Comparison of ENCODE assay signal across 8 mouse cellular contexts in genomic region chr17:70683561-70684167, GRCm38 (mm10).
DNase-seq lines count a peak whose midpoint lies in the region; ATAC-seq and TF ChIP-seq lines count a peak whose summit lies in the region.

No protein-coding gene starts in this region.

- H3K36me3 ChIP-seq in C2C12 (ENCODE audit: control insufficient read depth, insufficient read depth), result no peaks in the 10 kb centered on the region
- no peaks in the 10 kb centered on the region for H3K36me3 ChIP-seq in heart, embryonic 13.5 days
- H3K36me3 ChIP-seq in kidney, postnatal 0 days (ENCODE audit: insufficient read depth, low read length), result no peaks in the 10 kb centered on the region
- no peaks in the 10 kb centered on the region for H3K36me3 ChIP-seq in liver, postnatal 0 days (replicated peaks; ENCODE audit: insufficient read depth, low read length)
- H3K36me3 ChIP-seq in neural tube, embryonic 15.5 days, result no peaks in the 10 kb centered on the region

- ATAC-seq in heart, embryonic 13.5 days (ENCODE audit: extremely low read depth, insufficient number of reproducible peaks, low FRiP score, low TSS enrichment), result no peak; the same call in 1 of the 2 replicates
- no peak; the same call in 1 of the 2 replicates for ATAC-seq in kidney, postnatal 0 days (replicated peaks; ENCODE audit: low FRiP score, low read depth)
- ATAC-seq in liver, postnatal 0 days, result no peak
- ATAC-seq in neural tube, embryonic 15.5 days (ENCODE audit: low FRiP score), result peak; percentile 75

- TF ChIP-seq EP300 in liver, postnatal 0 days (IDR thresholded peaks at IDR 0.05; ENCODE audit: low read depth), result no peak

- H3K4me1 ChIP-seq in heart, embryonic 13.5 days, result peaks cover 6% of the 10 kb centered on the region; the same call in 1 of the 2 replicates
- H3K4me1 ChIP-seq in kidney, postnatal 0 days (replicated peaks; ENCODE audit: insufficient read depth, low read length), result no peaks in the 10 kb centered on the region
- H3K4me1 ChIP-seq in liver, postnatal 0 days (ENCODE audit: insufficient read depth), result no peaks in the 10 kb centered on the region
- peaks cover 3% of the 10 kb centered on the region; the same call in 1 of the 2 replicates for H3K4me1 ChIP-seq in neural tube, embryonic 15.5 days

- TF ChIP-seq CTCF in C2C12 (IDR thresholded peaks at IDR 0.05; ENCODE audit: control insufficient read depth, insufficient read depth, insufficient read length), result peak; percentile 51
- peak; percentile 98 for TF ChIP-seq CTCF in kidney, postnatal 0 days (IDR thresholded peaks at IDR 0.05; ENCODE audit: low read depth)
- TF ChIP-seq CTCF in liver, postnatal 0 days (IDR thresholded peaks at IDR 0.05; ENCODE audit: low read depth), result peak; percentile 88

- no peaks in the 10 kb centered on the region for H3K79me3 ChIP-seq in C2C12 (ENCODE audit: low read depth)

- H3K79me2 ChIP-seq in C2C12 (ENCODE audit: control insufficient read depth, insufficient read depth), result no peaks in the 10 kb centered on the region

- no peaks in the 10 kb centered on the region for H3K27me3 ChIP-seq in C2C12 (ENCODE audit: control insufficient read depth, insufficient read depth, insufficient read length)
- 0 out of 2 replicates have a peak, but pooled peaks cover 3% of the 10 kb centered on the region for H3K27me3 ChIP-seq in heart, embryonic 13.5 days (replicated peaks)
- no peaks in the 10 kb centered on the region for H3K27me3 ChIP-seq in kidney, postnatal 0 days (ENCODE audit: insufficient read depth, low read length)
- no peaks in the 10 kb centered on the region for H3K27me3 ChIP-seq in liver, postnatal 0 days (ENCODE audit: insufficient read depth, low read length)
- H3K27me3 ChIP-seq in neural tube, embryonic 15.5 days (replicated peaks), result no peaks in the 10 kb centered on the region

- DNase-seq in brain, adult 2 months (ENCODE audit: low read depth, low spot score), result peak; percentile 86
- DNase-seq in fibroblast of lung, adult 2 months (ENCODE audit: low read depth), result peak; percentile 9
- peak; percentile 87 for DNase-seq in kidney, postnatal 0 days (ENCODE audit: low spot score)
- DNase-seq in liver, postnatal 0 days, result peak; percentile 71
- peak; percentile 61 for DNase-seq in testis, postnatal 14 days (ENCODE audit: low spot score)

- H3K9ac ChIP-seq in heart, embryonic 13.5 days, result no peak overlapping the region
- no peak overlapping the region for H3K9ac ChIP-seq in kidney, postnatal 0 days (ENCODE audit: low read depth, low read length)
- H3K9ac ChIP-seq in liver, postnatal 0 days (replicated peaks), result no peak overlapping the region
- no peak overlapping the region for H3K9ac ChIP-seq in neural tube, embryonic 15.5 days (replicated peaks)

- WGBS in heart, embryonic 13.5 days, result 11% methylated on average over 15 of the region's 15 CpGs
- WGBS in kidney, postnatal 0 days, result 15% methylated on average over 15 of the region's 15 CpGs
- 13% methylated on average over 15 of the region's 15 CpGs for WGBS in liver, postnatal 0 days (ENCODE audit: insufficient replicate concordance)
- 12% methylated on average over 15 of the region's 15 CpGs for WGBS in neural tube, embryonic 15.5 days

- H3ac ChIP-seq in C2C12 (ENCODE audit: control insufficient read depth, insufficient read length, low read depth), result no peak overlapping the region

- no peaks in the 10 kb centered on the region for H3K9me3 ChIP-seq in heart, embryonic 13.5 days
- no peaks in the 10 kb centered on the region for H3K9me3 ChIP-seq in kidney, postnatal 0 days (replicated peaks; ENCODE audit: low read length)
- no peaks in the 10 kb centered on the region for H3K9me3 ChIP-seq in liver, postnatal 0 days (ENCODE audit: low read length)
- H3K9me3 ChIP-seq in neural tube, embryonic 15.5 days (replicated peaks), result no peaks in the 10 kb centered on the region

- H3K4me3 ChIP-seq in C2C12 (ENCODE audit: insufficient read depth, poor library complexity, severe bottlenecking), result no peak overlapping the region
- no peak overlapping the region for H3K4me3 ChIP-seq in heart, embryonic 13.5 days
- H3K4me3 ChIP-seq in kidney, postnatal 0 days (replicated peaks; ENCODE audit: low read depth, low read length), result no peak overlapping the region
- no peak overlapping the region for H3K4me3 ChIP-seq in liver, postnatal 0 days (ENCODE audit: low read depth, low read length)
- no peak overlapping the region for H3K4me3 ChIP-seq in neural tube, embryonic 15.5 days (replicated peaks)

- H3K4me2 ChIP-seq in heart, embryonic 13.5 days, result peak overlapping the region; percentile 20; the same call in 1 of the 2 replicates
- no peak overlapping the region for H3K4me2 ChIP-seq in kidney, postnatal 0 days (ENCODE audit: low read length)
- H3K4me2 ChIP-seq in liver, postnatal 0 days (ENCODE audit: low read depth, low read length), result no peak overlapping the region
- H3K4me2 ChIP-seq in neural tube, embryonic 15.5 days, result no peak overlapping the region

- no peak overlapping the region for H3K27ac ChIP-seq in heart, embryonic 13.5 days (replicated peaks)
- no peak overlapping the region for H3K27ac ChIP-seq in kidney, postnatal 0 days
- H3K27ac ChIP-seq in liver, postnatal 0 days (ENCODE audit: low read depth), result no peak overlapping the region
- no peak overlapping the region for H3K27ac ChIP-seq in neural tube, embryonic 15.5 days (replicated peaks)

TF ChIP-seq in C2C12, 6 proteins besides CTCF, POLR2A, EP300 and RAD21:
- TF ChIP-seq MYOD1 (IDR thresholded peaks at IDR 0.05; ENCODE audit: control insufficient read depth, insufficient read length, low read depth), result peak; percentile 16
- no peak for TF ChIP-seq USF1 (IDR thresholded peaks at IDR 0.05; ENCODE audit: low read depth)

Comparison
In these comparisons a context has a peak if more than half of its experiments do, and no peak if none do; other contexts are left out.
1. DNase-seq: peak in every context shown above with its lines; median percentile 87 in kidney, postnatal 0 days; 86 in brain, adult 2 months; 71 in liver, postnatal 0 days; 61 in testis, postnatal 14 days; 9 in fibroblast of lung, adult 2 months.